Mouse (Mus musculus) 3T3-L1 (cell line): Measurements from ENCODE around the gene Dhx16.
A peak's percentile ranks its signal among the peaks of the same experiment; 100 is the strongest.

Experiments
- DNase-seq: peaks from one replicate; pipeline ENCODE4 v3.0.0-alpha.2; 2015; ENCODE audit warnings: low read depth, low spot score

Dhx16 gene

GRCm38 (mm10) chr17:35879245-35880057 is at the start of gene Dhx16:
TSS of gene Dhx16 (plus strand) at chr17:35879819.
- DNase-seq, result peak; percentile 99

GRCm38 (mm10) chr17:35832400-35833238 is 47.0 kb upstream of the Dhx16 start:
- no peak for DNase-seq

- peak; percentile 72 for DNase-seq
Measured at GRCm38 (mm10) chr17:35833239-35833751, 46.3 kb upstream of the Dhx16 start.

GRCm38 (mm10) chr17:35833894-35834293 is 45.7 kb upstream of the Dhx16 start:
- no peak for DNase-seq

GRCm38 (mm10) chr17:35834696-35835422 is 44.8 kb upstream of the Dhx16 start:
- DNase-seq, result peak; percentile 55

GRCm38 (mm10) chr17:35835424-35836140 is 44.0 kb upstream of the Dhx16 start:
- DNase-seq, result no peak

DNA sequence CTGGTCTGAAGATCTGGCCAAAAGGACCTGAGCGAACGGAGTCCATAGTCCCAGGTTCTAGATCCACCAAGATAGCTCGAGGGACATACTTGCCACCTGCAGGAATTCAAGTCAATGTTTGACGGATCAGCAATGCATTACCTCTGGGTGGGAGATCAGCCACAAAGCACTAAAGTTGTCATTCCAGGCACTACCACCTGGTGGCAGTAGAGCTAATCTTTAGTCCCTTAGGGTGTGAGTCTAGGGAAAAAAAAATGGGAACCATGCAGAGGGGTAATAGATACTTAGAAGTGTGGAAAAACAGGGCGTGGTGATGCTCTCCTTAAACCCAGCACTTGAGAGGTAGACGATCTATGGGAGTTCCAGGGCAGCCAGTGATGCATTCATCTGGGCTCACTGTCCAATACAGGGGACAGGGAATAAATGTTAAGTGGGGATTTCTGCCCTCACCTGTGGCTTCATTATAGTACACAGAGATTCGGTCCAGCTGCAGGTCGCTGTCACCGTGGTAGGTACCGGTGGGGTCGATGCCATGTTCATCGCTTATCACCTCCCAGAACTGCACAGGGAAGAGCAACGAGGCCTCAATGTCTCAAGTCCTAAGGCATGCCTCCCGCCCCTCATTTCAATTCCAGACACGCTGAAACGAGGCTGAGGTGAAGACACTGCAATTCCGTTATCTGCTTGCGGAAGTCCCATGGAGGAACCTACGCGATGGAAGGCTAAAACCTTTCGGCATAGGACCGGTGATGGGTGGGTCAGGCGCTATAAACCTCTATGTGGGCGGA is 43.2 kb upstream of the Dhx16 start:
- peak; percentile 98 for DNase-seq

- DNase-seq, result peak; percentile 84
Measured at GRCm38 (mm10) chr17:35836991-35837422, 42.6 kb upstream of the Dhx16 start.

DNA sequence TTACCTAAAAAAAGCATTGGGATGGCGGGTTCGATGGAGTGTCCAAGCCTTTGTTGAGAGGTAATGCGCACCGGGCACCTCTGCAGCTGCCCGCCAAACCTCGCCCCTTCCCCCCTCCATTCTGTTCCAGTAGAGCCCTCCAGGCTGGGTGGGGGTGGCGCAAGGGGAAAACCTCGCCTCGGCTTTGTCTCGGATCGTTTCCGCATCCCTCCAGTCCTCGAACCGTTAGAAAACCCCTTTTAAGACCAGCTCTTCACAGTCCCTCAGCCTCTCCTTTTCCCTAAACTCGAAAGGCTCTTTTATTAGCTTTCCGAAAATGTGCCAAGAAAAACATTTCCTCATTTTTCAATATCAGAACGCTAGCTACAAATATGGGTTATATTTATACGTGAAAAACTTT is 42.1 kb upstream of the Dhx16 start:
- peak; percentile 72 for DNase-seq

DNA sequence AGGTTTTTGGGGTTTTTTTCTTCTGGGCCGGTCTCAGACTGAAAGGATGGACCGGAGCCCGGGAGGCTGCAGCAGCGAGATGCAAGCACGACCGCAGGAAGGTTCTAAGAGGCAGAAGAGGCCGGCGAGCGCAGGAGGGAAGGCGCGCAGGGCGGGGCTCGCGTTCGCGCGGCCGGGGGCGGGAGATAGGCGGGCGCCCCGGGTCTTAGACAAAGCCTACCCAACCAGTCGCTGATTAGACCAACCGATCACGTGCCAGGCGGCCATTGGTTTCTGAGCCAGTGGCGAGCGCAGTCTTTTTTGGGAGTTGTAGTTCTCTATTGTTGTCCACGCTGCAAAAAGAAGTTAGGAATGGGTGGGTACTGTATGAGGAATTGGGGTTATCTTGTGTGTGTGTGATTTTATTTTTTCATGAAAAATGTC is 41.5 kb upstream of the Dhx16 start, which contains the start of gene Tubb5:
Gene Tubb5, minus strand, starts transcription at position 185 of the 423 bp plus-strand sequence.
- peak; percentile 99 for DNase-seq

GRCm38 (mm10) chr17:35838570-35838969 is 41.0 kb upstream of the Dhx16 start:
- no peak for DNase-seq

DNA sequence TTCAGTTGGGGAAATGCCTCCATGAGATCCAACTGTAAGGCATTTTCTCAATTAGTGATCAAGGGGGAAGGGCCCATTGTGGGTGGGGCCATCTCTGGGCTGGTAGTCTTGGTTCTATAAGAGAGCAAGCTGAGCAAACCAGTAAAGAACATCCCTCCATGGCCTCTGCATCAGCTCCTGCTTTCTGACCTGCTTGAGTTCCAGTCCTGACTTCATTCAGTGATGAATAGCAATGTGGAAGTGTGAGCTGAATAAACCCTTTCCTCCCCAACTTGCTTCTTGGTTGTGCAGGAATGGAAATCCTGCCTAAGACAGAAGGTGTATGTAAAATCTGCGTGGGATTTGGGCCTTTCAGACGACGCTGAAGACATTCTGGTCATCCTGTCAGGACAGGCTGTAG is 40.6 kb upstream of the Dhx16 start:
- DNase-seq, result peak; percentile 53

- DNase-seq, result peak; percentile 25
Measured at GRCm38 (mm10) chr17:35840561-35840960, 39.1 kb upstream of the Dhx16 start.

- DNase-seq, result peak; percentile 100
Measured at GRCm38 (mm10) chr17:35841076-35841950, 38.3 kb upstream of the Dhx16 start, which contains the start of gene Mdc1. TSS of gene Mdc1 (plus strand) at chr17:35841515.

GRCm38 (mm10) chr17:35842006-35842405 is 37.6 kb upstream of the Dhx16 start:
- no peak for DNase-seq

GRCm38 (mm10) chr17:35843514-35843913 is 36.1 kb upstream of the Dhx16 start:
- peak; percentile 55 for DNase-seq

- DNase-seq, result peak; percentile 54
Measured at GRCm38 (mm10) chr17:35848112-35848511, 31.5 kb upstream of the Dhx16 start.

DNA sequence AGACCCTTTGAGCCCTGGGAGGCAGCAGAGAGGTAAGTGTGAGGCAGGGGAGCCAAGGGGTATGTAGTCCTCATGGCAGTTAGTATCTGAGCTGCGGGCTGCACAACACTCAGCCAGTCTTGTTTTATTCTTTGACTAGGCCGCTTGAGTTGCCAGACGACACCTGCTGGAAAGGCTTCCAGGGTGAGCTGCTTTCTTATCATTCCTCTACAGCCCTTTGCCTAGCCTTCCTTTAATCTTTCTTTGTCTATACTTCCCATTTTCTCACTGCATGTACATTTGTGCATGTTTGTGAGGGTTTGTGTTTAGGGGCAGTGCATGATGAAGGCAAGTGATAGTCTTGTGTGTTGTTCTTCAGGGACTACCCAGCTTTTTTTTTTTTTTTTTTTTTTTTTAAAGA is 28.6 kb upstream of the Dhx16 start:
- no peak for DNase-seq

DNA sequence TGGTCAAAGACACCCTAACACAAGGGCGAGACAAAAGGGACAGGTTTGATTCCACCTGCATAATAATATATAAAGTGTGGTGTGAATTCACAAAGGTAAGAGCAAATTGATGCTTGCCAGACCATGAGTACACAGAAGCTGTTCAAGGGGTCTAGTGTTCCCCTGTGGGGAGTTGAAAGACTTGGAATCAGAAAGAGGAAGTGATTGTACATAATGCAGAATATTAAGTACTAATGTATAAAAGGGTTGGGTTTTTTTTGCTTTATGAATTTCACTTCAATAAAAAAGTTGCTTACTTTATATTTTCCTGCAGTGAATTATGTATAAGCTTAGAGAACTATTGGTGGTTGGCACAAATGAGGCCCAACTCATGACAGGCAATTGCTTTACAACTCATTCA is 20.2 kb upstream of the Dhx16 start:
- DNase-seq, result no peak
